Mouse (Mus musculus): ENCODE results near the gene Vmn1r176. TPM values are rescaled to one million over a fixed set of nuclear protein-coding genes. Genes with fewer than 3 reads are reported as not detected.
"Not testable (repeated sequence)": the region's sequence is repeated elsewhere in the genome, so short reads cannot be mapped to it uniquely, and the experiment has no call there.

The Vmn1r176 gene
- polyA plus RNA-seq (2015; fragmentation: Nextera tagmentation; extraction: Ambion mirVana) = not detected in 2 replicates

- H3K36me3 ChIP-seq; H3K9me3 ChIP-seq; H3K9ac ChIP-seq; ATAC-seq (ENCODE audit: insufficient read depth, low FRiP score, low read depth); H3K4me3 ChIP-seq (replicated peaks); H3K27ac ChIP-seq; H3K27me3 ChIP-seq (replicated peaks); H3K4me2 ChIP-seq; H3K4me1 ChIP-seq: not testable (repeated sequence)
- WGBS = no CpG with 5 or more reads among the region's 1 CpGs
These were observed at the start of gene Vmn1r176 for GRCm38 (mm10) chr7:23837272-23837671. Gene Vmn1r176, minus strand, starts transcription at chr7:23837372.

- H3K36me3 ChIP-seq; H3K4me2 ChIP-seq; H3K27ac ChIP-seq; H3K9me3 ChIP-seq; H3K27me3 ChIP-seq (replicated peaks); H3K4me3 ChIP-seq (replicated peaks); H3K9ac ChIP-seq; H3K4me1 ChIP-seq; ATAC-seq (ENCODE audit: insufficient read depth, low FRiP score, low read depth): not testable (repeated sequence)
- 55% methylated on average over 4 of the region's 4 CpGs for WGBS
These were observed 39.7 kb upstream of the Vmn1r176 start for GRCm38 (mm10) chr7:23876918-23877317.

GRCm38 (mm10) chr7:23866349-23866748, 29.2 kb upstream of the Vmn1r176 start, which contains the start of gene Vmn1r177:
Gene Vmn1r177, minus strand, starts transcription at chr7:23866449.
- H3K4me2 ChIP-seq; H3K27me3 ChIP-seq (replicated peaks); H3K27ac ChIP-seq; H3K36me3 ChIP-seq; H3K9ac ChIP-seq; H3K4me3 ChIP-seq (replicated peaks); H3K9me3 ChIP-seq; ATAC-seq (ENCODE audit: insufficient read depth, low FRiP score, low read depth); H3K4me1 ChIP-seq: not testable (repeated sequence)
- 11% methylated on average over 1 of the region's 1 CpGs for WGBS

- not testable (repeated sequence) for H3K36me3 ChIP-seq; ATAC-seq (ENCODE audit: insufficient read depth, low FRiP score, low read depth); H3K4me2 ChIP-seq; H3K27ac ChIP-seq; H3K9ac ChIP-seq; H3K4me3 ChIP-seq (replicated peaks); H3K27me3 ChIP-seq (replicated peaks); H3K4me1 ChIP-seq; H3K9me3 ChIP-seq
These were observed 26.6 kb downstream of the Vmn1r176 start, which contains the start of gene Vmn1r175 for GRCm38 (mm10) chr7:23810543-23810942. Gene Vmn1r175, minus strand, starts transcription at chr7:23810643.

- ATAC-seq (ENCODE audit: insufficient read depth, low FRiP score, low read depth) = no peak
- 76% methylated on average over 6 of the region's 6 CpGs for WGBS
These were observed 52.6 kb downstream of the Vmn1r176 start for GRCm38 (mm10) chr7:23784526-23784925.

More at GRCm38 (mm10) chr7:23784526-23784925, 52.6 kb downstream of the Vmn1r176 start:
- Histone ChIP-seq H3K4me3 (replicated peaks) (no peak overlapping the region), H3K9me3 (no peaks in the 10 kb centered on the region), H3K4me2 (no peak overlapping the region), H3K27me3 (replicated peaks) (no peaks in the 10 kb centered on the region), H3K36me3 (no peaks in the 10 kb centered on the region), H3K27ac (no peak overlapping the region), H3K4me1 (no peaks in the 10 kb centered on the region), H3K9ac (no peak overlapping the region)

Other genes with a start within 250 kb of the Vmn1r176 start
- gene Vmn1r170, start 231.2 kb downstream of the Vmn1r176 start, polyA plus RNA-seq (2015; fragmentation: Nextera tagmentation; extraction: Ambion mirVana) = not detected in 2 replicates
- gene Vmn1r171, start 206.7 kb downstream of the Vmn1r176 start, polyA plus RNA-seq (2015; fragmentation: Nextera tagmentation; extraction: Ambion mirVana) = not detected in 2 replicates
- not detected in 2 replicates for gene Vmn1r172, start 179.1 kb downstream of the Vmn1r176 start, polyA plus RNA-seq (2015; fragmentation: Nextera tagmentation; extraction: Ambion mirVana)
- gene Vmn1r173, start 136.7 kb downstream of the Vmn1r176 start, polyA plus RNA-seq (2015; fragmentation: Nextera tagmentation; extraction: Ambion mirVana) = not detected in 2 replicates
- gene Vmn1r174, start 85.1 kb downstream of the Vmn1r176 start, polyA plus RNA-seq (2015; fragmentation: Nextera tagmentation; extraction: Ambion mirVana) = not detected in 2 replicates
- gene Vmn1r175, start 26.7 kb downstream of the Vmn1r176 start, polyA plus RNA-seq (2015; fragmentation: Nextera tagmentation; extraction: Ambion mirVana) = not detected in 2 replicates
- not detected in 2 replicates for gene Vmn1r177, start 29.1 kb upstream of the Vmn1r176 start, polyA plus RNA-seq (2015; fragmentation: Nextera tagmentation; extraction: Ambion mirVana)
- not detected in 2 replicates for gene Vmn1r178, start 54.6 kb upstream of the Vmn1r176 start, polyA plus RNA-seq (2015; fragmentation: Nextera tagmentation; extraction: Ambion mirVana)
- not detected in 2 replicates for gene Vmn1r179, start 89.6 kb upstream of the Vmn1r176 start, polyA plus RNA-seq (2015; fragmentation: Nextera tagmentation; extraction: Ambion mirVana)
- not detected in 2 replicates for gene Vmn1r180, start 113.3 kb upstream of the Vmn1r176 start, polyA plus RNA-seq (2015; fragmentation: Nextera tagmentation; extraction: Ambion mirVana)
- not detected in 2 replicates for gene Vmn1r181, start 137.2 kb upstream of the Vmn1r176 start, polyA plus RNA-seq (2015; fragmentation: Nextera tagmentation; extraction: Ambion mirVana)
- not detected in 2 replicates for gene V1rd19, start 164.3 kb upstream of the Vmn1r176 start, polyA plus RNA-seq (2015; fragmentation: Nextera tagmentation; extraction: Ambion mirVana)
- gene Vmn1r183, start 215.9 kb upstream of the Vmn1r176 start, polyA plus RNA-seq (2015; fragmentation: Nextera tagmentation; extraction: Ambion mirVana) = not detected in 2 replicates
- 16.7 and 17.3 TPM in 2 replicates for gene Zfp180, start 244.6 kb upstream of the Vmn1r176 start, polyA plus RNA-seq (2015; fragmentation: Nextera tagmentation; extraction: Ambion mirVana)

All from stomach, embryonic 15.5 days (tissue).